Mouse (Mus musculus) layer of hippocampus, adult 18-20 months (tissue): Measurements from ENCODE around the gene Sgcg. TPM values are rescaled to one million over a fixed set of nuclear protein-coding genes. Genes with fewer than 3 reads are reported as not detected.

ENCODE experiments used
- DNase-seq, 2 experiments: peaks; one replicate each; pipeline ENCODE4 v3.0.0; 2022; ENCODE audit warnings: low spot score in 2 of 2
- total RNA-seq, 2 experiments: library from RNA; stranded (reverse); gene quantifications; 2 replicates each; pipeline ENCODE4 v1.2.3; 2021

The Sgcg gene
- total RNA-seq, 2 experiments from 2014 or later = 0.15 TPM; not detected in 1

GRCm38 (mm10) chr14:61235846-61236474 is 22.3 kb downstream of the Sgcg start:
- no peak for DNase-seq

GRCm38 (mm10) chr14:61232016-61232568 is 26.2 kb downstream of the Sgcg start:
- DNase-seq = peak; percentile 14 to 64

GRCm38 (mm10) chr14:61230179-61230578 is 28.1 kb downstream of the Sgcg start:
- no peak for DNase-seq

DNA sequence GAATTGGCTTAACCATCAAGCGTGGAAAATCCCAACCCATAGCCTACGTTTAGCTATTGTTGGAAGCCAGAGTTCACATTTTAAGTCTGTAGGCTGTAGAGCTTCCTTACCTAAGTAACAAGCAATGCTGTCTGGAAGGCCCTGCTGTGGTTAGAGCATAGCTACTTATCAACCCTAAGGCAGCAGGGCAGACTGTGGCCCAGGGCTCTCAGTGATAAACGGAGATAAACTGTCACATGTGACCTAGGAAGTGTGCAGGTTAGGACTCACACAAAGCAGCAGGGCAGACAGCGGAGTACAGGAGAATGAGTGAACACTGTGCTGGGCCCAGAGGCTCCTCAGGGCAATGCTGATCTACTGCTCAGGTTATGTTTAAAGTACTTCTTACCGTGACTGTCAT is 28.5 kb downstream of the Sgcg start:
- no peak for DNase-seq

GRCm38 (mm10) chr14:61226151-61226550 is 32.1 kb downstream of the Sgcg start:
- DNase-seq = no peak

- DNase-seq = peak; percentile 21 to 59
Measured at GRCm38 (mm10) chr14:61224387-61225077, 33.8 kb downstream of the Sgcg start.

DNA sequence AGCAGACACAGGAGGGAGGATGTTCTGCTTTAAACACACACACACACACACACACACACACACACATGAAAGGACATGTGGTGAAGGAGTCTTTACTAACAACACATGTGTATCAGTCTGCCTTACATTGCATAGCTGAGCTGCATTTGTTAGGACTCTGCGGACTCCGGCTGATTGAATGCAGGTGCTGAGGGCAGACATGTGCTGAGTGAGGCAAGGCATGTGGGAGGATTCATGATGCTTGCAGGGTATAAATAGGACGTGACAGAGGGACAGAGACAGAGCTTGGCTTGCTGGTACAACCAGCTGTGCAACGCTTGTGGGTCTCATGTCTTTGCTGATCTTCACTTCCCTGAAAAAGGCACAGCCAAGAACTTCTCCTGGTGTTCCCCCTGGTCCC is 34.5 kb downstream of the Sgcg start:
- peak in 1 of 2 experiments; percentile 18 for DNase-seq

DNA sequence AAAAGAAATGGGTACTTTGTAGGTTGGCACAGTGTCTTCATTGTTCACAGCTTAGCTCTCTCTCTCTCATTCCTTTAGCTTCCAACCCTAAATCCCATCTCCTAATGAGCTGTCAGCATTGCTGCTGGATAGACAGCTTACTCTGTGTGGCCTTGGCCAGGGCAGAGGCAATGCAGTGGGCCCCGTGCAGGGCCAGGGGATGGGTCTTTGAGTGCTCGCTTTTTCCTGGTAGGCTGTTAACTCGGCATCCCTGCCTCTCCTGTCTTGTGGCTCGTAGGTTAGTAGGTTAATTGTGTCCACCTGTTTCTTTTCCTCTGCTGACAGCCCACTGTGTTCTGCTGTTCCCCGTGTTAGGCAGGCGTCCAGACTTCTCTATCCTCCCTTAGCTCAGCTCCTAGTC is 35.8 kb downstream of the Sgcg start:
- DNase-seq = no peak

DNA sequence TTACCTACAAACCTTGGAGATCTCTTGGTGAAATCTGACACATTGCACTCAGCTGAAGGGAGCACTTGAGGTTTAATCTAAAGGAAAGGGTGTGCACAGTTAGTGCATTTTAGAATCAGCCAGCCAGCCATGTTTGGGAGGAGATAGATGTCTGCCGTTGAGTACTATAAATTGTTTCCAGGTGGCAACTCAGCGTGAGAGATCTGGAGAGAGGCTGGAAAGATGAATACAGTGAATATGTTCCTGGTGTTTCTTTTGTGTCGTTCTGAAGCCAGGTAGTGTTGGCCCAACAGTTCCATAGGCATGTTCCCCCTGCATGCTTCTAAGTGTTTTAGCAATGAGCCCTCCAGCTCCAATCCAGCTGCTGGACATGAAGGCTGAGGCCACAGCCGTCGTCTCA is 37.1 kb downstream of the Sgcg start:
- no peak for DNase-seq

DNA sequence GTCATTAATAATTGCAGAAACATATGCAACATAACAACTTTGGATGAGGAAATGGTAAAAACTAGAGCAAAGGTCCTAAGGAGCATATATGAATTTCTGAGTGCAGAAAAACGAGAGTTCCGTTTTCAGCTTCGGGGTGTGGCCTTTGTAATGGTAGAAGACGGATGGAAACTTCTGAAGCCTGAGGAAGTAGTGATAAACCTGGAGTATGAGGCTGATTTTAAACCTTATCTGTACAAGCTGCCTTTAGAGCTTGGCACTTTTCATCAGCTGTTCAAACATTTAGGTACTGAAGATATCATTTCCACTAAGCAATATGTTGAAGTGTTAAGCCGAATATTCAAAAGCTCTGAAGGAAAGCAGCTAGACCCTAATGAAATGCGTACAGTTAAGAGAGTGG is 46.5 kb downstream of the Sgcg start:
- no peak for DNase-seq

DNA sequence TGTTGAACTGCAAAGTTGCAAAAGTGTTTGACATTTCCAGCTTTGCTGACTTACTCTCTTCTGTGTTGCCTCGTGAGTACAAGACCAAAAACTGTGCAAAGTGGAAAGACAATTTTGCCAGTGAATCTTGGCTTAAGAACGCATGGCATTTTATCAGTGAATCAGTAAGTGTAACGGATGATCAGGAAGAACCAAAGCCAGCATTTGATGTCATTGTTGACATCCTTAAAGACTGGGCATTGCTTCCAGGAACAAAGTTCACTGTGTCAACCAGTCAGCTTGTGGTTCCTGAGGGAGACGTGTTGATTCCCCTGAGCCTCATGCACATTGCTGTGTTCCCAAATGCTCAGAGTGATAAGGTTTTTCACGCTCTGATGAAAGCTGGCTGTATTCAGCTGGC is 48.2 kb downstream of the Sgcg start:
- no peak for DNase-seq

GRCm38 (mm10) chr14:61194416-61194815 is 63.9 kb downstream of the Sgcg start:
- no peak for DNase-seq

DNA sequence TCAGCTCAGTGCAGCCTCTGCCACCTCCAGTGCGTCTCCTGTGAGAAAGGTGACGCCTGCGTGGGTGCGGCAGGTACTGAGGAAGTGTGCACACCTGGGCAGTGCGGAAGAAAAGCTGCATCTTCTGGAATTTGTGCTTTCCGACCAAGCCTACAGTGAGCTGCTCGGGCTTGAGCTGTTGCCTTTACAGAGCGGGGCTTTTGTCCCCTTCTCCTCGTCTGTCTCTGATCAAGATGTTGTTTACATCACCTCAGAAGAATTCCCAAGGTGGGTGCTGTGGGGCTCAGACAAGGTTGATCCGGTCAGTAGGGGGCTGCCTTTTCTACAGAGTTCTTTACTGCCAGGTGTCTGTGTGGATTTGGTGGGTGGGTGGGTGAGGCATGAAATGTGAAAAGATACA is 66.0 kb downstream of the Sgcg start:
- DNase-seq = no peak

- DNase-seq = no peak
Measured at GRCm38 (mm10) chr14:61191904-61192303, 66.4 kb downstream of the Sgcg start.

DNA sequence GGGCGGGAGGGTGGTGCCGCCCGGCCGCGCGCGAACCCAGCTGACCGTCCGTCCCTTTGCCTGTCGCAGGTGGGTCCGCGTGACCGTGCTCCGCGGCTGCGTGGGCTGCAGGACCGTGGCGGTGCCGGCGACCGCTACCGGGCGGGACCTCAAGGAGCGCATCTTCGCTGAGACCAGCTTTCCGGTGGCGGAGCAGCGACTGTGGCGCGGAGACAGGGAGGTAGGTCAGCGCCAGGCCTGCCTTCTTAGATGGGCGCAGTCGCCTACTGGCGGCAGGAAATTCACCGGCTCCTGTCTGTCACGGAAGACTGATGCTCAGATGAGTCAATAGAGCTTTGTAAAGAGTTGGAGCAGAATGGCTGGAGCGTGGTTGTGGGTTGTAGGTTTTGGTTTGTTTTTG is 85.1 kb downstream of the Sgcg start:
- peak; percentile 45 to 60 for DNase-seq

DNA sequence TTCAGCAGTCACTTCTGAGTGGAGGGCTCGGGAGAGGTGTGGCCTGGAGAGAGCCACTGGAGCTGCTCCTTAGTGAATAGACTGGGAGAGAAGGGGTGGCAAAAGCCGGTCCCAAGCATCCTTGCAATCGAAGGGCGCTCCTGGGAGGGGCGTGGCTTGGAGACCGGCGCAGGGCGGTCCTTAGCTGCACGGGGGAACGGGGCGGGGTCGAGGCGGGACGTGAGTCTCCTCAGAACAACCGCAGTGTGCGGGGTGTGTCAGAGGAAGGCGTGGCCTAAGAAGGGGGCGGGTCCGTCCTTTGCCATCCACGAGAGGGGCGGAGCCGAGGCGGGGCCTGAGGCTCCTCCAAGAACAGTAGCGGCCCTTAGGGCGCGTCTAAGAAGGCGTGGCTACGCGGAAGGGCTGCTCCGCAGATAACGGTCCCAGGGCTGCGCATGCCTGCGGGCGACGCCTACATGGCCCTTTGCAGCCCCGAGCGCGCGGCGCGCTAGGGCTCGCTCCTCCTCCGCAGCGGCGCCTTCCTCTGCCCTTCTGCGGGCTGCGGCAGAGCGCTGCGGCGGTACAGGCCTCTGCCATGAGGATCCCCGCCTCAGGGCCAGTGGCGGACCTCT is 85.6 kb downstream of the Sgcg start:
- peak; percentile 99 for DNase-seq

- no peak for DNase-seq
Measured at GRCm38 (mm10) chr14:61171261-61171970, 86.9 kb downstream of the Sgcg start.
